Mouse (Mus musculus) adrenal gland, postnatal 14 days (tissue): ENCODE data around the gene Ramp3. TPM values are rescaled to one million over a fixed set of nuclear protein-coding genes. Genes with fewer than 3 reads are reported as not detected.

Experiments
- DNase-seq: peaks from one replicate; pipeline ENCODE4 v3.0.0; 2021; ENCODE audit warnings: mixed read lengths
- total RNA-seq: library from RNA; stranded (reverse); gene quantifications from 2 replicates; pipeline ENCODE4 v1.2.3, GENCODE M21; 2021

Ramp3 gene
- total RNA-seq, 1 experiment from 2014 or later: 11.0 TPM

- no peak for DNase-seq
Observed at GRCm38 (mm10) chr11:6670826-6671225, 12.5 kb downstream of the Ramp3 start.

DNA sequence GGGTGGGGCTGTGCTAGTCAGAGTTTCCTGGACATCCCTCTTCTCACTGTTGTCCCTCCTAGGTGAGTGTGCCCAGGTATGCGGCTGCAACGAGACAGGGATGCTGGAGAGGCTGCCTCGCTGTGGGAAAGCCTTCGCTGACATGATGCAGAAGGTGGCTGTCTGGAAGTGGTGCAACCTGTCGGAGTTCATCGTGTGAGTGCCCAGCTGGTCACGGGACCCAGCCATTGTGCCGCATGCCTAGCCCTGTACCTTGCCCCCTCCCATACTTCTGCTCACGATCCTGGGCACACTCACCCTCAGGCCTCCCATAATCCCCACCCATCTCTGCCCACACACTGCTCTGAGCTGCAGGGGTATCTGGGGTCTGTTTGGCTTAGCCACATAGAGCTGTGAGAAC lies 16.4 kb downstream of the Ramp3 start:
- no peak for DNase-seq

GRCm38 (mm10) chr11:6675402-6675801 lies 17.1 kb downstream of the Ramp3 start:
- DNase-seq: peak; percentile 29

GRCm38 (mm10) chr11:6676641-6677040 lies 18.3 kb downstream of the Ramp3 start:
- no peak for DNase-seq

DNA sequence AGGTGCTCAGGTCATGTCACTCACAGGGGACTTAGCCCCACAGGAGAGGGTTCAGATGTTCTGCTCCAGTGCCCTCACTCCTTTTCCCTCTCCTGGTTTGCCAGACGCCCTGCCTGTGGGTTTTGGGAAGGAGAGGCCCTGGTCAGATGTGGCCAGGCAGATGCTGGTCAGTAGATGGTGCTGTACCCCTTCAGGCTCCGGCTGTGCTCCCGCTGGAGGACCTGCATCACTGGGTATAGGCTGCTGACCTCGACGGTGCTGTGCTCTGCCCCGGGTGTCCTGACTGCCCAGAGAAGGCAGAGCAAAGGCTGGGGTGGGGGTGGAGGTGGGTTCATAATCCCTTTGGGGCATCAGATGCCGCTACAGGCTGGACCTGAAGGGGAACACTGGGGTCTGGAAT lies 19.2 kb downstream of the Ramp3 start:
- peak; percentile 60 for DNase-seq

GRCm38 (mm10) chr11:6679694-6680396 lies 21.5 kb downstream of the Ramp3 start:
- peak; percentile 40 for DNase-seq

- DNase-seq: peak; percentile 84
Observed at GRCm38 (mm10) chr11:6680397-6680818, 22.1 kb downstream of the Ramp3 start.

- DNase-seq: no peak
Observed at GRCm38 (mm10) chr11:6684741-6685140, 26.4 kb downstream of the Ramp3 start.

DNA sequence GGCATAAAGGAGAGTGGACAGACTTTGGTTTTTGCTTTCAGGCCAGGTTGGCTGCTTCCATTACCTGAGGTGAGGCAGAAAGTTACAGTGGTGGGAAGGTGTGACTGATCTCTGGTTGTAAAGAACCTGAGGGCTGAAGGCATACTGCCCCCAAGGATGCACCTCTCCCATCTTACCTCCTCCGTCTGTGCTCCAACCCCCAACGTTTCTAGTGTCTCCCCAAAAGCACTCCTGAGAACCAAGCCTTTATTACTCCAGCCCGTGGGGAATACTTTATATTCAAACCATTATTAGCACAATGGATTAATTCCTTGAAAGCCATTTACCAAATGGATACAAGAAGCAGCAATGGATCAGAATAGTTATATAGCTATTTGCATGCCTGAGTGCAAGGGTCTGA lies 30.6 kb downstream of the Ramp3 start:
- DNase-seq: no peak

DNA sequence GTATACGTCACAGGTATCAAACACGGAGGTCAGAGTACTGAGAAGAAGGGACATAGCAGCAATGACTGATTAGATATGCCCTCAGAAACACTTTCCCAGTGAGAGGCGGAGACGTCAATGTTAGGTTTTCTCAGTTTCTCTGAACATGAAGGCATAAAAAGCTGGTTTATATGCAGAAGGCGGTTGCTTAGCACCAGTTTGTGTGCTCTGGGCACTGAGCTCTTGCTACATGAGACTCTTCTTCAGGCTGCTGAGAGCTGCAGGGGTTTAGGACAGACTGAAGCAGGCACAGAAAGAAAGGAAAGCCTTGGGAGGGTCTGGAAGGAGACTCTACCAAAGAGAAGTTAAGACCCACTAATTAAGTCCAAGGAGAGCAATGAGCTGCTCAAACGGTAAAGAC lies 34.0 kb downstream of the Ramp3 start:
- no peak for DNase-seq

DNA sequence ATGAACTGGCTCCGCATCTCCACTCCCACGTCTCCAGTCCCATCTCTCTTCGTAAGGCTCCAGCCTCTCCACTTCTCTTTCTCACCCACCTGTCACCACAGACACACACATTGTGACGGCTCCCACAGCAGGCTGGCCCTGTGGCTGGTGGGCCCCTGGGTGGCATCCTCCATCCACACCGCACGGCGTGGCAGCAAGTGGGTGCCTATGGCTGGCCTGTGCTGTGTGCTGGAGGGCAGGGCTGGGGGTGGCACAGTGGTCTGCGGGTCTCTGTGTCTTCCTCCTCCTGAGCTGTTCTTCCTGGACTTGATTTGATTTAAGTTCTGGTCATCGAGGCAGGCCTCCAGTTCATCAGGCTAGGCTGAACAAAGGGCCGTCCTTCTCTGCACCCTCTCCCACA lies 35.8 kb downstream of the Ramp3 start:
- no peak for DNase-seq

GRCm38 (mm10) chr11:6695176-6695575 lies 36.9 kb downstream of the Ramp3 start:
- DNase-seq: peak; percentile 86

- DNase-seq: no peak
Observed at GRCm38 (mm10) chr11:6696551-6696950, 38.2 kb downstream of the Ramp3 start.

DNA sequence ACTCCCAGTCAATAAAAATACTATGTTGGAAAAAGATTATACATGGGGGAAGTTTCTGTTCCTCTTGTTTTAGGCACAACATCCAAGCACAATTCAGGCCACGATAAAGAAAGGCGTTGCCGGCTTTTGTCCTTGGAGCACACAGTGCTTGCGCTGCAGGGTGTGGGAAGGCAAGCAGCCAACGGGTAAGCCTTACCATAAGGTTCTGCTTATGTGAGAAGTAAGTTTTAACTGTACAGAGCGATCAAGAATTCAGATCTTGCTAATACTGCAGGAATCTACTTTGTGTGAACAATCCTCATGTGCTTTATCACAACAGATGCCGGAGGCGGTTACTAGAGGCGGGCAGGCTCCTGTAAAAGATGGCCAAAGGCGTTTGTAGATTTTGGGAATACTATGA lies 39.4 kb downstream of the Ramp3 start:
- no peak for DNase-seq

DNA sequence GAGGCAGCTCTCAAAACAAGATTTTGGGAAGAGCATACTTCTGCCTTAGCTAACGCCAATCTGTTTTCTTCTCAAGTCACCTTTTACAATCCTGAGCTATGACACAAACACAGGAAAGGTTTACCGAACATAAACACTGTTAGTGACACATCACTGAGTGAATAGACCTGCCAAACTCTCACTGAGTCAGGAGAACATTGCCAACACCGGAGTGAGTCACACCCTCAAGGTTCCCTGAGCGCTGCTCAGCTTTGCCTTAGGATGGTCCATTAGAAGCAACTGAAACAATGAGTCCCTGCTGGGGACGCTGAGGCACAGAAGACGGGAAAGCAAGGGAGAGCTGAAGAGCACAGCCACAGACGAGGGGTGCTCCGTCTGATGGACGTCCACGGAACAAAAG lies 40.0 kb downstream of the Ramp3 start:
- DNase-seq: peak; percentile 44

- DNase-seq: no peak
Observed at GRCm38 (mm10) chr11:6702258-6702657, 43.9 kb downstream of the Ramp3 start.

GRCm38 (mm10) chr11:6704851-6705250 lies 46.5 kb downstream of the Ramp3 start:
- DNase-seq: no peak

GRCm38 (mm10) chr11:6705516-6705915 lies 47.2 kb downstream of the Ramp3 start:
- DNase-seq: no peak

DNA sequence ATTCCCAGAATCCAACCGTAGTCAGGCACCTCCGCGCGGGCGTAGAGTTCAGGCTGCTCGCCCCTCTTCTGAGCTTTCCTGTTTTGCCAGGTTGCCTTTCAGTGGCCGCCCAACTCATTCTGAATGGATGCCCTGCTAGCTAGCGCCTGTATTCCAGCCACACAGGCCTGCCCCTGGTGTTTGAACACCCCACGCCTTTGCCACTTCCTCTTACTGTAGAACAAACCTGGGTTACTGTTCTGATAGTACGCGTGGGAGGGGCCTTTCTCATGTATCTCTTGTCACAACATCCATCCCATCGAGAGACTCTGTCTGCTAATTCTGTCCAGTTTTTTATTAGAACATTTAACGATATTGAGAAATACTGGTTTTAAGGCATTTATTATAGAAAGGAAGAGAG lies 48.5 kb downstream of the Ramp3 start:
- DNase-seq: no peak

- no peak for DNase-seq
Observed at GRCm38 (mm10) chr11:6708437-6708836, 50.1 kb downstream of the Ramp3 start.

DNA sequence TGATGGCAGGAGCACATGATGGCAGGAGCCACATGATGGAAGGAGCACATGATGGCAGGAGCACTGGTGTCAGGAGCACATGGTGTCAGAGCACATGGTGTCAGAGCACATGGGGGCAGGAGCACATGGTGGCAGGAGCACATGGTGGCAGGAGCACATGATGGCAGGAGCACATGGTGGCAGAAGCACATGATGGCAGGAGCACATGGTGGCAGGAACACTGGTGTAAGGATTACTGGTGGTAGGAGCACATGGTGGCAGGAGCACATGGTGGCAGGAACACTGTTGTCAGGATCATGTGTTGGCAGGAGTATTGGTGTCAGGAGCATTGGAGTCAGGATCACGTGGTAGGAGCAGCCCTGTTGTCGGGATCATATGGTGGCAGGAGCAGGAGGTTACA lies 52.1 kb downstream of the Ramp3 start:
- DNase-seq: no peak

DNA sequence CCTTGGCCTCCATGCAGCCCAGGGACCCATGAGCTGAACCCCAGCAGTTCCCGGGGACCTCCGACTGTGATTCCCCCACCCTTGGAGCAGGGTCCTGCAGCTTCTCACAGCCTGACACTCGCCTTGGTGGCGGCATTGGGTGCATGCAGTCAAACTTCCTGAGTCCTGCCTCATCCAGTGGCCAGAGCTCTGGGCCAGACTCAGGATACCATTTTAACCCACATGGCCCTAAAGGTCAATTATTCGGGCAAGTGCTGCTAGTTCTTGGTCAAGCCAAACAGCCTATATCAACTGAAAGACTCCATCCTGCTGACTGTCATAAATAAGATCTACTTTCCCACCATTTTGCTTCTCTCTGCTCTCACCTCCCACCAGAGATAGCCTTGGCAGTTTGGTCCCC lies 62.4 kb downstream of the Ramp3 start:
- DNase-seq: no peak

GRCm38 (mm10) chr11:6726921-6727320 lies 68.6 kb downstream of the Ramp3 start:
- no peak for DNase-seq
